Mouse (Mus musculus): Measurements from ENCODE around the gene Nxph2. TPM values are rescaled to one million over a fixed set of nuclear protein-coding genes. Genes with fewer than 3 reads are reported as not detected.
"Not testable (repeated sequence)": the region's sequence is repeated elsewhere in the genome, so short reads cannot be mapped to it uniquely, and the experiment has no call there.

Nxph2 gene
- polyA plus RNA-seq (2015; fragmentation: Nextera tagmentation; extraction: Ambion mirVana), result 0.10 TPM in 1 of 2 replicates, not detected in the other

GRCm38 (mm10) chr2:23320746-23321585 is at the start of gene Nxph2:
TSS of gene Nxph2 (plus strand) at chr2:23321246.
- 0 out of 2 replicates have a peak within 1 kb of the TSS, but pooled peaks have one; percentile 23 for H3K4me2 ChIP-seq (ENCODE audit: low read depth, low read length)
- no peak within 1 kb of the TSS for H3K4me3 ChIP-seq (ENCODE audit: low read length)
- no peaks in the 10 kb centered on the region for H3K36me3 ChIP-seq (ENCODE audit: control insufficient read depth, insufficient read depth, low read length)
- peaks cover 5% of the 10 kb centered on the region; the same call in 1 of the 2 replicates for H3K27me3 ChIP-seq (ENCODE audit: control insufficient read depth, insufficient read depth, low read depth, low read length)
- no peak within 1 kb of the TSS for H3K27ac ChIP-seq (ENCODE audit: low read length)
- no peak within 1 kb of the TSS for H3K9ac ChIP-seq (ENCODE audit: low read length)
- no peaks in the 10 kb centered on the region for H3K4me1 ChIP-seq (replicated peaks; ENCODE audit: control insufficient read depth, insufficient read depth, low read length)
- WGBS, result 3% methylated on average over 31 of the region's 31 CpGs
- ATAC-seq (ENCODE audit: low read depth), result no peak
- H3K9me3 ChIP-seq (ENCODE audit: control insufficient read depth, low read length), result no peaks in the 10 kb centered on the region

- not testable (repeated sequence) for ATAC-seq (ENCODE audit: low read depth); H3K36me3 ChIP-seq (ENCODE audit: control insufficient read depth, insufficient read depth, low read length)
- WGBS, result 43% methylated on average over 19 of the region's 19 CpGs
These were observed 30.1 kb upstream of the Nxph2 start for GRCm38 (mm10) chr2:23290991-23291390.

GRCm38 (mm10) chr2:23314869-23315268 is 6.2 kb upstream of the Nxph2 start:
- Histone ChIP-seq H3K4me2 (ENCODE audit: low read depth, low read length) (no peak overlapping the region), H3K9ac (ENCODE audit: low read length) (no peak overlapping the region), H3K9me3 (ENCODE audit: control insufficient read depth, low read length) (no peaks in the 10 kb centered on the region), H3K4me3 (ENCODE audit: low read length) (no peak overlapping the region), H3K4me1 (replicated peaks; ENCODE audit: control insufficient read depth, insufficient read depth, low read length) (no peaks in the 10 kb centered on the region), H3K27ac (ENCODE audit: low read length) (no peak overlapping the region), H3K27me3 (ENCODE audit: control insufficient read depth, insufficient read depth, low read depth, low read length) (no peaks in the 10 kb centered on the region), H3K36me3 (ENCODE audit: control insufficient read depth, insufficient read depth, low read length) (no peaks in the 10 kb centered on the region)
- WGBS, result 8% methylated on average over 1 of the region's 1 CpGs
- no peak for ATAC-seq (ENCODE audit: low read depth)

More at GRCm38 (mm10) chr2:23290991-23291390, 30.1 kb upstream of the Nxph2 start:
- not testable (repeated sequence) for H3K4me3 ChIP-seq (ENCODE audit: low read length); H3K9me3 ChIP-seq (ENCODE audit: control insufficient read depth, low read length); H3K27me3 ChIP-seq (ENCODE audit: control insufficient read depth, insufficient read depth, low read depth, low read length); H3K4me2 ChIP-seq (ENCODE audit: low read depth, low read length); H3K27ac ChIP-seq (ENCODE audit: low read length); H3K4me1 ChIP-seq (replicated peaks; ENCODE audit: control insufficient read depth, insufficient read depth, low read length); H3K9ac ChIP-seq (ENCODE audit: low read length)

Other genes starting within 250 kb of the Nxph2 start
- 12.2 and 13.2 TPM in 2 replicates for gene Mastl, start 165.2 kb upstream of the Nxph2 start, polyA plus RNA-seq (2015; fragmentation: Nextera tagmentation; extraction: Ambion mirVana)
- gene Yme1l1, start 164.9 kb upstream of the Nxph2 start, polyA plus RNA-seq (2015; fragmentation: Nextera tagmentation; extraction: Ambion mirVana), result 73.1 and 81.3 TPM in 2 replicates
- gene 4931423N10Rik, start 113.8 kb upstream of the Nxph2 start, polyA plus RNA-seq (2015; fragmentation: Nextera tagmentation; extraction: Ambion mirVana), result not detected in 2 replicates